Mouse (Mus musculus) neural tube, embryonic 14.5 days (tissue): ENCODE results near the gene BC004004. TPM values are rescaled to one million over a fixed set of nuclear protein-coding genes. Genes with fewer than 3 reads are reported as not detected.
A peak's percentile ranks its signal among the peaks of the same experiment; 100 is the strongest.

Experiments used
- ATAC-seq: fragments of 200-750 bp; cut with Nextera tagmentation; 2 replicates; pipeline ENCODE4 v1.8.0; 2017; ENCODE audit warnings: low read depth, mild to moderate bottlenecking, moderate TSS enrichment, moderate library complexity
- H3K27ac ChIP-seq: fragments of 300-500 bp; sonication (generic); 2 replicates; pipeline ENCODE4 v1.5.1; 2014; ENCODE audit warnings: low read depth, mild to moderate bottlenecking, control low read depth, low read length, moderate library complexity, mixed read lengths
- H3K27me3 ChIP-seq: fragments of 300-500 bp; sonication (generic); 2 replicates; pipeline ENCODE4 v1.6.1; 2014; ENCODE audit warnings: low read length; ENCODE audit not compliant: control insufficient read depth, insufficient read depth
- H3K36me3 ChIP-seq: fragments of 300-500 bp; sonication (generic); 2 replicates; pipeline ENCODE4 v1.6.1; 2014; ENCODE audit warnings: low read length, mixed read lengths; ENCODE audit not compliant: control insufficient read depth, insufficient read depth
- H3K4me1 ChIP-seq: fragments of 300-500 bp; sonication (generic); 2 replicates; pipeline ENCODE4 v1.6.1; 2014; ENCODE audit warnings: low read length; ENCODE audit not compliant: control insufficient read depth, insufficient read depth
- H3K4me2 ChIP-seq: fragments of 300-500 bp; sonication (generic); 2 replicates; pipeline ENCODE4 v1.6.1; 2014; ENCODE audit warnings: mild to moderate bottlenecking, low read depth, low read length, control low read depth
- H3K4me3 ChIP-seq: fragments of 300-500 bp; sonication (generic); 2 replicates; pipeline ENCODE4 v1.5.1; 2014; ENCODE audit warnings: low read depth, low read length, control low read depth, mixed read lengths
- H3K9ac ChIP-seq: fragments of 300-500 bp; sonication (generic); replicated peaks from 2 replicates; pipeline ENCODE4 v1.6.1; 2014; ENCODE audit warnings: low read depth, mild to moderate bottlenecking, control low read depth, low read length, mixed read lengths
- H3K9me3 ChIP-seq: fragments of 300-500 bp; sonication (generic); 2 replicates; pipeline ENCODE4 v1.6.1; 2016; ENCODE audit warnings: low read length; ENCODE audit not compliant: control insufficient read depth
- WGBS: fragments of 180-500 bp; shearing (Covaris S2); extraction: QIAGEN DNeasy Blood & Tissue Kit; methylation state at CpG from one replicate; pipeline ENCODE4 v1.1.7; 2014; 5-methylcytosine and 5-hydroxymethylcytosine counted together
- polyA plus RNA-seq: library from polyadenylated mRNA; unstranded; fragments of >200 nt; fragmentation: Nextera tagmentation; extraction: Ambion mirVana; gene quantifications from 2 replicates; pipeline ENCODE4 v1.2.1, GENCODE M21; 2014

BC004004 gene
- polyA plus RNA-seq, 1 experiment from 2014 or later = 133 TPM

GRCm38 (mm10) chr17:29256507-29256906 lies 12.1 kb upstream of the BC004004 start:
- 80% methylated on average over 6 of the region's 6 CpGs for WGBS
- ATAC-seq = no peak
- H3K4me1 ChIP-seq = peaks cover 3% of the 10 kb centered on the region; the same call in 1 of the 2 replicates
- H3K27ac ChIP-seq = no peak overlapping the region
- peaks cover 12% of the 10 kb centered on the region for H3K36me3 ChIP-seq
- H3K4me2 ChIP-seq = no peak overlapping the region
- no peaks in the 10 kb centered on the region for H3K9me3 ChIP-seq
- no peak overlapping the region for H3K9ac ChIP-seq
- H3K4me3 ChIP-seq = no peak overlapping the region
- no peaks in the 10 kb centered on the region for H3K27me3 ChIP-seq

GRCm38 (mm10) chr17:29257001-29257511 lies 11.5 kb upstream of the BC004004 start:
- H3K9ac ChIP-seq = no peak overlapping the region
- ATAC-seq = no peak

GRCm38 (mm10) chr17:29258025-29258558 lies 10.5 kb upstream of the BC004004 start:
- no peak for ATAC-seq
- peaks cover 11% of the 10 kb centered on the region for H3K4me1 ChIP-seq
- no peaks in the 10 kb centered on the region for H3K27me3 ChIP-seq
- no peak overlapping the region for H3K4me3 ChIP-seq
- no peak overlapping the region for H3K4me2 ChIP-seq
- no peaks in the 10 kb centered on the region for H3K9me3 ChIP-seq
- H3K36me3 ChIP-seq = peaks cover 10% of the 10 kb centered on the region
- H3K9ac ChIP-seq = no peak overlapping the region
- 89% methylated on average over 10 of the region's 10 CpGs for WGBS
- no peak overlapping the region for H3K27ac ChIP-seq

More at GRCm38 (mm10) chr17:29257001-29257511, 11.5 kb upstream of the BC004004 start:
- Histone ChIP-seq H3K9me3 (no peaks in the 10 kb centered on the region), H3K4me2 (no peak overlapping the region), H3K27me3 (no peaks in the 10 kb centered on the region), H3K4me1 (0 out of 2 replicates have a peak, but pooled peaks cover 4% of the 10 kb centered on the region), H3K27ac (no peak overlapping the region), H3K36me3 (peaks cover 10% of the 10 kb centered on the region), H3K4me3 (no peak overlapping the region)
- 97% methylated on average over 10 of the region's 10 CpGs for WGBS

GRCm38 (mm10) chr17:29258921-29259320 lies 9.7 kb upstream of the BC004004 start:
- Histone ChIP-seq H3K27me3 (no peaks in the 10 kb centered on the region), H3K9ac (no peak overlapping the region), H3K4me2 (no peak overlapping the region), H3K4me3 (no peak overlapping the region), H3K9me3 (no peaks in the 10 kb centered on the region), H3K27ac (no peak overlapping the region), H3K36me3 (peaks cover 7% of the 10 kb centered on the region), H3K4me1 (peaks cover 14% of the 10 kb centered on the region)
- WGBS = 95% methylated on average over 2 of the region's 2 CpGs
- no peak for ATAC-seq

- H3K4me2 ChIP-seq = no peak overlapping the region
- no peaks in the 10 kb centered on the region for H3K9me3 ChIP-seq
- peaks cover 6% of the 10 kb centered on the region; the same call in 1 of the 2 replicates for H3K36me3 ChIP-seq
- H3K27ac ChIP-seq = no peak overlapping the region
- peaks cover 17% of the 10 kb centered on the region for H3K4me1 ChIP-seq
- 0% methylated on average over 3 of the region's 3 CpGs for WGBS
- H3K27me3 ChIP-seq = no peaks in the 10 kb centered on the region
- no peak overlapping the region for H3K9ac ChIP-seq
- no peak; the same call in 1 of the 2 replicates for ATAC-seq
- no peak overlapping the region for H3K4me3 ChIP-seq
Measured at GRCm38 (mm10) chr17:29259489-29259888, 9.1 kb upstream of the BC004004 start.

GRCm38 (mm10) chr17:29260501-29260900 lies 8.1 kb upstream of the BC004004 start:
- no peak overlapping the region for H3K9ac ChIP-seq
- peaks cover 18% of the 10 kb centered on the region for H3K4me1 ChIP-seq

GRCm38 (mm10) chr17:29261603-29262258 lies 6.9 kb upstream of the BC004004 start:
- H3K9ac ChIP-seq = no peak overlapping the region
- no peak overlapping the region for H3K4me2 ChIP-seq

More at GRCm38 (mm10) chr17:29260501-29260900, 8.1 kb upstream of the BC004004 start:
- Histone ChIP-seq H3K27me3 (no peaks in the 10 kb centered on the region), H3K4me3 (no peak overlapping the region), H3K27ac (no peak overlapping the region), H3K9me3 (no peaks in the 10 kb centered on the region), H3K36me3 (peaks cover 6% of the 10 kb centered on the region; the same call in 1 of the 2 replicates), H3K4me2 (no peak overlapping the region)
- no peak for ATAC-seq
- WGBS = 88% methylated on average over 15 of the region's 15 CpGs

GRCm38 (mm10) chr17:29262259-29262649 lies 6.3 kb upstream of the BC004004 start:
- Histone ChIP-seq H3K36me3 (peaks cover 5% of the 10 kb centered on the region; the same call in 1 of the 2 replicates), H3K27ac (no peak overlapping the region), H3K4me2 (no peak overlapping the region), H3K4me1 (peaks cover 18% of the 10 kb centered on the region), H3K4me3 (no peak overlapping the region), H3K27me3 (no peaks in the 10 kb centered on the region), H3K9ac (no peak overlapping the region; the same call in 1 of the 2 replicates), H3K9me3 (no peaks in the 10 kb centered on the region)
- ATAC-seq = no peak
- 47% methylated on average over 2 of the region's 2 CpGs for WGBS

More at GRCm38 (mm10) chr17:29261603-29262258, 6.9 kb upstream of the BC004004 start:
- WGBS = 91% methylated on average over 22 of the region's 22 CpGs
- no peaks in the 10 kb centered on the region for H3K9me3 ChIP-seq
- no peaks in the 10 kb centered on the region for H3K27me3 ChIP-seq
- H3K36me3 ChIP-seq = peaks cover 6% of the 10 kb centered on the region; the same call in 1 of the 2 replicates
- no peak for ATAC-seq
- H3K4me3 ChIP-seq = no peak overlapping the region
- peaks cover 18% of the 10 kb centered on the region for H3K4me1 ChIP-seq
- H3K27ac ChIP-seq = no peak overlapping the region

- Histone ChIP-seq H3K9me3 (no peaks in the 10 kb centered on the region), H3K27me3 (no peaks in the 10 kb centered on the region), H3K4me1 (peaks cover 18% of the 10 kb centered on the region), H3K36me3 (no peaks in the 10 kb centered on the region), H3K4me2 (peak overlapping the region; percentile 69), H3K27ac (peak overlapping the region; percentile 94), H3K4me3 (peak overlapping the region; percentile 80), H3K9ac (peak overlapping the region; percentile 67)
- WGBS = under 1% methylated on average over 14 of the region's 14 CpGs
- peak; percentile 10; the same call in 1 of the 2 replicates for ATAC-seq
Measured at GRCm38 (mm10) chr17:29263417-29263816, 5.2 kb upstream of the BC004004 start.
